Mouse (Mus musculus) spleen, adult 2 months (tissue): ENCODE results near the gene Rbfox1.

ENCODE experiments used
- CTCF ChIP-seq: fragments of 200-500 bp; IDR thresholded peaks from 2 replicates; pipeline ENCODE4 v1.5.1; 2011; ENCODE audit warnings: mild to moderate bottlenecking, inconsistent platforms; ENCODE audit not compliant: insufficient read depth, insufficient read length, insufficient replicate concordance; ENCODE audit errors: extremely low read depth
- POLR2A ChIP-seq: fragments of 200-500 bp; IDR thresholded peaks from 2 replicates; pipeline ENCODE4 v1.6.1; 2011; ENCODE audit warnings: low read depth, low read length, inconsistent platforms

- no peak for TF ChIP-seq CTCF
- TF ChIP-seq POLR2A, result no peak
Measured at GRCm38 (mm10) chr16:6264557-6264956, 379.4 kb downstream of the Rbfox1 start.
